ENCODE assay signal across 7 mouse cellular contexts in the genomic region with DNA sequence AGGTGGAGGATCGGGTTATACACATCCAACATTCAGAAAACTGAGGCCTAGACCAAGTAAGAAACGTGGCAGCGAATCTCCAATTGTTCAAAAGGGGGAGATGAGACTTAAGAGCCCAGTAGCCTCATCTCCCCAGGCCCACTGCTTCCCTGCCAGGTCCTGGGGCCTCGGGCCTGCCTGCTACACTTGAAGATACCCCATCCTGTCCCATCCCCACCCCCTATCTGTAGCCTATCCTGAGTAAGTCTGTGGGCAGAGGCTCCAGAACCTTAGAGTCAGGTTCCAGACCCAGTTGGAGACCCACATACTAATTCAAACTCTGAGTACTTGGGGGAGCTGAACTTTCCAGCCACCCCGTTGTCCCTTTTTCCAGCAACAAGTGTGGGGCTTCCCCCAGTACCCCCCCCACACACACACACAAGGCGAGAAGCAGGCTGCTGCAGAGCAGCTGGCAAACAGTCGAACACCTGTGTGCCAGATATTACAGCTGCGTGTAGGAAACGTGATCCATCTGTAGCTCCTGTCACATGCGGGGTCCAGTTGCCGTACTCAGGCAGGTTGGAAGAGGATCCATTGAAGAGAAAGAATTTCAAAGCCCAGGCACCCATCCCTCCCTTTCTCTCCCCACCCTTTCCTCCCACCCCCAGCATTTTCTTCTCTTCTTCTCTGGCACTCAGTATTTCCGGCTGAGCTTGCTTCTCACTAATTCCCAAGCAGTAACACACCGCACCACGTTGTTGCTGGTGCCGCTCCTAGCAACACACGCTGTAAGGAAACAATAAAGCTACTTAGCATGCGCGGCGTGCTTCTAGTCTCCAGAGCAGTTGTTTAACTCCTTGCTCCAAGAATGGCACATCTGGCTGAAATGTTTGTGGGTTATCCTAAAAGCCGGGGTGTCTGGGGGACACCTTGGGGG.
A peak's percentile ranks its signal among the peaks of the same experiment; 100 is the strongest.
DNase-seq lines count a peak whose midpoint lies in the region; ATAC-seq and TF ChIP-seq lines count a peak whose summit lies in the region.

No protein-coding gene starts in this region.

- H3K27ac ChIP-seq in thymus, adult 2 months (ENCODE audit: control insufficient read depth, insufficient read depth, low read length) = no peak overlapping the region
- peak overlapping the region; percentile 6; the same call in 1 of the 2 replicates for H3K27ac ChIP-seq in hindbrain, embryonic 11.5 days (ENCODE audit: low read depth, low read length)
- no peak overlapping the region; the same call in 1 of the 2 replicates for H3K27ac ChIP-seq in midbrain, embryonic 16.5 days (ENCODE audit: low read length)

- peaks cover 19% of the 10 kb centered on the region for H3K4me1 ChIP-seq in thymus, adult 2 months (replicated peaks; ENCODE audit: control insufficient read depth, insufficient read depth, low read length)
- H3K4me1 ChIP-seq in hindbrain, embryonic 11.5 days (replicated peaks; ENCODE audit: control insufficient read depth, insufficient read depth, low read length) = peaks cover 4% of the 10 kb centered on the region
- H3K4me1 ChIP-seq in midbrain, embryonic 16.5 days (ENCODE audit: control insufficient read depth, insufficient read depth, low read length) = peaks cover 11% of the 10 kb centered on the region

- no peak overlapping the region for H3K4me3 ChIP-seq in thymus, adult 2 months (ENCODE audit: control insufficient read depth, insufficient read depth, low read length)
- no peak overlapping the region for H3K4me3 ChIP-seq in hindbrain, embryonic 11.5 days (ENCODE audit: low read depth, low read length)
- peak overlapping the region; percentile 35 for H3K4me3 ChIP-seq in midbrain, embryonic 16.5 days (ENCODE audit: low read depth, low read length)

- 0 out of 2 replicates have a peak overlapping the region, but pooled peaks have one; percentile 21 for H3K9ac ChIP-seq in hindbrain, embryonic 11.5 days (ENCODE audit: low read depth, low read length)
- peak overlapping the region; percentile 32 for H3K9ac ChIP-seq in midbrain, embryonic 16.5 days (ENCODE audit: low read depth, low read length)

- ATAC-seq in hindbrain, embryonic 11.5 days (ENCODE audit: low FRiP score) = peak; percentile 77
- ATAC-seq in midbrain, embryonic 16.5 days = peak; percentile 76

- peak; percentile 20 for DNase-seq in thymus, adult 2 months
- no peak for DNase-seq in thymus, adult 18-20 months
- peak; percentile 76 for DNase-seq in hindbrain, embryonic 11.5 days (ENCODE audit: low spot score)
- peak; percentile 46 for DNase-seq in thymus, postnatal 14 days
- DNase-seq in heart, adult 9 months (ENCODE audit: low spot score in 2 of 2) = no peak
- no peak for DNase-seq in adrenal gland, postnatal 4 days (ENCODE audit: low spot score in 2 of 2)

- TF ChIP-seq CTCF in thymus, adult 2 months (IDR thresholded peaks at IDR 0.05; ENCODE audit: borderline replicate concordance, control insufficient read depth, extremely low read depth, insufficient read depth, low read length, poor library complexity) = no peak

- no peaks in the 10 kb centered on the region for H3K9me3 ChIP-seq in hindbrain, embryonic 11.5 days (ENCODE audit: control insufficient read depth, low read length)
- no peaks in the 10 kb centered on the region for H3K9me3 ChIP-seq in midbrain, embryonic 16.5 days (replicated peaks; ENCODE audit: control insufficient read depth, low read length, poor library complexity, severe bottlenecking)

- no peak overlapping the region for H3K4me2 ChIP-seq in hindbrain, embryonic 11.5 days (replicated peaks; ENCODE audit: low read depth, low read length)
- peak overlapping the region; percentile 70 for H3K4me2 ChIP-seq in midbrain, embryonic 16.5 days (ENCODE audit: low read length)

- no peaks in the 10 kb centered on the region for H3K27me3 ChIP-seq in thymus, adult 2 months (ENCODE audit: control insufficient read depth, insufficient read depth, low read length)
- no peaks in the 10 kb centered on the region for H3K27me3 ChIP-seq in hindbrain, embryonic 11.5 days (ENCODE audit: control insufficient read depth, insufficient read depth, low read length)
- H3K27me3 ChIP-seq in midbrain, embryonic 16.5 days (ENCODE audit: control insufficient read depth, insufficient read depth, low read depth, low read length) = no peaks in the 10 kb centered on the region

- no peaks in the 10 kb centered on the region for H3K36me3 ChIP-seq in thymus, adult 2 months (ENCODE audit: control insufficient read depth, insufficient read depth, low read length)
- no peaks in the 10 kb centered on the region for H3K36me3 ChIP-seq in hindbrain, embryonic 11.5 days (ENCODE audit: control insufficient read depth, insufficient read depth, low read length)
- H3K36me3 ChIP-seq in midbrain, embryonic 16.5 days (ENCODE audit: control insufficient read depth, insufficient read depth, low read length) = no peaks in the 10 kb centered on the region

- TF ChIP-seq POLR2A in thymus, adult 2 months (IDR thresholded peaks at IDR 0.05; ENCODE audit: control insufficient read depth, extremely low read depth, insufficient read depth, low read length, poor library complexity) = no peak

- 68% methylated on average over 20 of the region's 20 CpGs for WGBS in thymus, adult 2 months
- WGBS in hindbrain, embryonic 11.5 days = 24% methylated on average over 20 of the region's 20 CpGs
- 15% methylated on average over 20 of the region's 20 CpGs for WGBS in midbrain, embryonic 16.5 days

Comparison
In these comparisons a context has a peak if more than half of its experiments do, and no peak if none do; other contexts are left out.
1. DNase-seq: peak in thymus, adult 2 months (single experiment), hindbrain, embryonic 11.5 days (single experiment) and thymus, postnatal 14 days (single experiment); none in thymus, adult 18-20 months (0 of 2), heart, adult 9 months (0 of 2) and adrenal gland, postnatal 4 days (0 of 2).